Mouse (Mus musculus) intestine, postnatal 0 days (tissue): ENCODE measurements around the gene Slco4c1. TPM values are rescaled to one million over a fixed set of nuclear protein-coding genes. Genes with fewer than 3 reads are reported as not detected.

Experiments
- ATAC-seq: fragments of 200-750 bp; cut with Nextera tagmentation; 2 replicates; pipeline ENCODE4 v1.8.0; 2017; ENCODE audit warnings: mild to moderate bottlenecking, moderate TSS enrichment, moderate library complexity
- H3K27ac ChIP-seq: fragments of 300-500 bp; sonication (generic); 2 replicates; pipeline ENCODE4 v1.5.1; 2014; ENCODE audit warnings: mild to moderate bottlenecking, low read depth, low read length, moderate library complexity
- H3K27me3 ChIP-seq: fragments of 300-500 bp; sonication (generic); replicated peaks from 2 replicates; pipeline ENCODE4 v1.6.1; 2014; ENCODE audit warnings: low read length, mixed read lengths; ENCODE audit not compliant: control insufficient read depth, insufficient read depth
- H3K36me3 ChIP-seq: fragments of 300-500 bp; sonication (generic); 2 replicates; pipeline ENCODE4 v1.6.1; 2014; ENCODE audit warnings: mild to moderate bottlenecking, moderate library complexity; ENCODE audit not compliant: control insufficient read depth, insufficient read depth
- H3K4me1 ChIP-seq: fragments of 300-500 bp; sonication (generic); replicated peaks from 2 replicates; pipeline ENCODE4 v1.6.1; 2014; ENCODE audit warnings: antibody characterized with exemption, low read length, mixed read lengths; ENCODE audit not compliant: control insufficient read depth, insufficient read depth
- H3K4me2 ChIP-seq: fragments of 300-500 bp; sonication (generic); replicated peaks from 2 replicates; pipeline ENCODE4 v1.6.1; 2014; ENCODE audit warnings: low read depth, mild to moderate bottlenecking, moderate library complexity
- H3K4me3 ChIP-seq: fragments of 300-500 bp; sonication (generic); 2 replicates; pipeline ENCODE4 v1.5.1; 2014; ENCODE audit warnings: low read depth, low read length
- H3K9ac ChIP-seq: fragments of 300-500 bp; sonication (generic); 2 replicates; pipeline ENCODE4 v1.6.1; 2014; ENCODE audit warnings: mild to moderate bottlenecking, low read depth, low read length
- H3K9me3 ChIP-seq: fragments of 300-500 bp; sonication (generic); 2 replicates; pipeline ENCODE4 v1.6.1; 2016; ENCODE audit warnings: mixed run types; ENCODE audit not compliant: control insufficient read depth
- CTCF ChIP-seq: sonication (generic); IDR thresholded peaks from 2 replicates; pipeline ENCODE4 v1.5.1; 2016; ENCODE audit warnings: low read depth, mild to moderate bottlenecking, control low read depth, antibody characterized with exemption, moderate library complexity
- WGBS: fragments of 180-500 bp; shearing (Covaris S2); extraction: QIAGEN DNeasy Blood & Tissue Kit; methylation state at CpG from one replicate; pipeline ENCODE4 v1.1.7; 2014; 5-methylcytosine and 5-hydroxymethylcytosine counted together
- polyA plus RNA-seq: library from polyadenylated mRNA; unstranded; fragments of >200 nt; fragmentation: Nextera tagmentation; extraction: Ambion mirVana; gene quantifications from 2 replicates; pipeline ENCODE4 v1.2.1, GENCODE M21; 2015

Gene Slco4c1
- polyA plus RNA-seq, 1 experiment from 2014 or later: 0.26 TPM

DNA sequence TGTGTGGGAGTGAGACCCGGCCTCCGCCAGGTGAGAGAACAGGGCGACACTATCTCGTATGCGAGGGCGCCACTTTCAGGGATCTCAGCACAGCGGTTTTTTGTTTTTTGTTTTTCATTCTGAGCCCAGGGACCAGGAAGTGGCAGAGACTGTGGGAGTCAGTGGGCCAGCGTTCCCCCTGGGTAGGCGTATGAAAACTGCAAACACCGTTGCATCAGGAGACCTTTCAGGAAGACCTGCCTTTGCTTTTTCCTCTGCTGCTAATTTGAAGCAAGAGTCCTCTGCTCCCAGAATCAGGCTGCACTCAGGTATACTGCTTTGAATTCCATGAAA is 356 bp upstream of the Slco4c1 start:
- peak overlapping the region; percentile 48 for H3K4me3 ChIP-seq
- ATAC-seq: no peak; the same call in 1 of the 2 replicates
- H3K9me3 ChIP-seq: no peaks in the 10 kb centered on the region
- no peak overlapping the region for H3K27ac ChIP-seq
- H3K4me2 ChIP-seq: peak overlapping the region; percentile 89
- WGBS: under 1% methylated on average over 10 of the region's 10 CpGs
- no peaks in the 10 kb centered on the region for H3K27me3 ChIP-seq
- H3K4me1 ChIP-seq: no peaks in the 10 kb centered on the region
- H3K36me3 ChIP-seq: no peaks in the 10 kb centered on the region
- H3K9ac ChIP-seq: 0 out of 2 replicates have a peak overlapping the region, but pooled peaks have one; percentile 26
- no peak for TF ChIP-seq CTCF

DNA sequence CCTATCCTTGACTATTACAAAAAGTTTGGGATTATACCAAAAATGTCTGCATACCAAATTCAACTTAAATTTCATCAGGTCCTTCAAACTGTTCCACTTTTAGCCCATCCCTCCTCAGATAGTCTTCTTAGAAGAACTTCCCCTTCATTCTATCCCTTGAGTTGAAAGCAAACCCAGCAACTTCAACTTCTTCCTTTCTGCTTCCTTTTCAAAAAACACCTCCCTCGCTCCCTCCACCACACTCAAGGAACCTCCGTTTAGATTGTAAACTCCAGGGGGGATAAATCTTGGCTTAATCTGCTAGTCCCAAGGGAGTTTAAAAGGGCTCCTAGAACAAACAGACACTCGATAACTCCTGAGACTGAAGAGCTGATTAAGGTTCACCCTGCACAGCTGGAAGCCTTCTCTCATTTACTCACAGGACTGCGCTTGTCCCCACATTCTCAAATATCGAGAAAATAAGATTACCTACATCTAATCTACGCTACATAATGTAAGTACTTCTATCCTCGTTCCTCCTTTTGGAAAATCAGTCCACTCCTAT is 1.1 kb downstream of the Slco4c1 start:
- H3K27ac ChIP-seq: no peak overlapping the region
- 18% methylated on average over 7 of the region's 7 CpGs for whole genome bisulfite sequencing
- no peak for ATAC-seq
- H3K27me3 ChIP-seq: no peaks in the 10 kb centered on the region
- H3K9ac ChIP-seq: no peak overlapping the region
- H3K4me2 ChIP-seq: peak overlapping the region; percentile 89; the same call in 1 of the 2 replicates
- H3K4me1 ChIP-seq: no peaks in the 10 kb centered on the region
- TF ChIP-seq CTCF: no peak
- H3K36me3 ChIP-seq: no peaks in the 10 kb centered on the region
- H3K4me3 ChIP-seq: no peak overlapping the region
- H3K9me3 ChIP-seq: no peaks in the 10 kb centered on the region

DNA sequence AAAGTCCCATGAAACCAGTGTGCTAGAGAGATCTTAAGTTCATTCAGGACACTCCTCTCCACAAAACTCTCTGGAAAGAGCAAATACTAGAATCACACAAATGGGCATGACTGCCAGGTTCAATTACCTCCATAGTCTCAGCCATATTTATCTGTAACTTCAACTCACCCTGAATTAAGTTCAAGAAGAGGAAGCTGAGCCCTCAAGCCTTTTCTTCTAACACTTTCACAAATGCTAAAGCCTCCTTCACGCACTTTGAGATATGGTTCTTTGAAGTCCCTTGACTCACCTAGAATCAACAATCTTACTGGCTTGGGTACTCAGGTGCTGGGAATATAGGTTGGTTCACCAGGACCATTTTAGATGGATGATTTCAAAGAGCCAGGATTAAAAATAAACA is 3.2 kb downstream of the Slco4c1 start:
- ATAC-seq: no peak
- Histone ChIP-seq H3K9ac (no peak overlapping the region), H3K9me3 (no peaks in the 10 kb centered on the region), H3K4me2 (no peak overlapping the region), H3K36me3 (no peaks in the 10 kb centered on the region), H3K4me3 (no peak overlapping the region), H3K27me3 (no peaks in the 10 kb centered on the region), H3K27ac (no peak overlapping the region), H3K4me1 (no peaks in the 10 kb centered on the region)
- WGBS: 95% methylated on average over 1 of the region's 1 CpGs
- no peak for TF ChIP-seq CTCF

DNA sequence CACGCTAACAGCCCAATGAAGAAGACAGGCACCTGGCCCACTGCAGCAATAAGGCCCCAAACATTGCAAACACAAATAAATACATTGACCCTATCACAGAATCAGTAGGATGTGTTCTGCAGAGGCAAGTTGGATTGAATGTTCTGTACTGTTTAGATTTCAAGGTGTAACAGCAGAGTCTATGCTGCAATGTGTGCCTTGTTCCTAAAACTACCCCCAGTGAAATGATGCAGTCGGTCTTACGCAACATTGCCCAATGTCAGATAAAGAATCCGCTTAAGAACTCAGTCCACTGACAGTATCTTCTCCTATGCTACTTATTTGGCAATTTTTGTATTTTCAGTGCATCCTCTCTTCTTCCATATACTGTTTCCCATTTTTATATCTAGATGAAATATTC is 6.0 kb downstream of the Slco4c1 start:
- Histone ChIP-seq H3K9me3 (no peaks in the 10 kb centered on the region), H3K27ac (no peak overlapping the region), H3K4me2 (no peak overlapping the region), H3K36me3 (no peaks in the 10 kb centered on the region), H3K27me3 (no peaks in the 10 kb centered on the region), H3K4me1 (no peaks in the 10 kb centered on the region), H3K4me3 (no peak overlapping the region), H3K9ac (no peak overlapping the region)
- TF ChIP-seq CTCF: no peak
- ATAC-seq: no peak
- WGBS: 93% methylated on average over 4 of the region's 4 CpGs

DNA sequence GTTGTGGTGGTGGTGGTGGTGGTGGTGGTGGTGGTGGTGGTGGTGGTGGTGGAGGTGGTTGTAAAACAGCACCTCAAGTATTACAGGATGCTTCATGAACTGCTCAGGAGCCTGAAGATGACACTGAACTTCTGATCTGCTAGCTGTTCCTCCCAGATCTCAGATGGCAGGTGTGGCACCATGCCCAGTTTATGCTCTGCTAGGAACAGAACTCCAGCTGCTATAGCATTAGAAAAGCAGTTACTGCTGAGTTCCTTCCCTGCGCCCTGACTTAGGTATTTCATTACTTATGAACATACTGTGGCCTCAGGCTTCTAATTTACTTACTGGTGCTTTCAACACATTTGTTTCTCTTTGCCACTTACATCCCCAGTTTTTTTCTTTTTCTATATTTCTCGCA is 7.9 kb downstream of the Slco4c1 start:
- H3K4me2 ChIP-seq: no peak overlapping the region
- no peak overlapping the region for H3K27ac ChIP-seq
- WGBS: 85% methylated on average over 2 of the region's 2 CpGs
- no peak overlapping the region for H3K9ac ChIP-seq
- H3K4me1 ChIP-seq: no peaks in the 10 kb centered on the region
- no peaks in the 10 kb centered on the region for H3K9me3 ChIP-seq
- H3K36me3 ChIP-seq: no peaks in the 10 kb centered on the region
- no peak for TF ChIP-seq CTCF
- no peak overlapping the region for H3K4me3 ChIP-seq
- no peak for ATAC-seq
- no peaks in the 10 kb centered on the region for H3K27me3 ChIP-seq

DNA sequence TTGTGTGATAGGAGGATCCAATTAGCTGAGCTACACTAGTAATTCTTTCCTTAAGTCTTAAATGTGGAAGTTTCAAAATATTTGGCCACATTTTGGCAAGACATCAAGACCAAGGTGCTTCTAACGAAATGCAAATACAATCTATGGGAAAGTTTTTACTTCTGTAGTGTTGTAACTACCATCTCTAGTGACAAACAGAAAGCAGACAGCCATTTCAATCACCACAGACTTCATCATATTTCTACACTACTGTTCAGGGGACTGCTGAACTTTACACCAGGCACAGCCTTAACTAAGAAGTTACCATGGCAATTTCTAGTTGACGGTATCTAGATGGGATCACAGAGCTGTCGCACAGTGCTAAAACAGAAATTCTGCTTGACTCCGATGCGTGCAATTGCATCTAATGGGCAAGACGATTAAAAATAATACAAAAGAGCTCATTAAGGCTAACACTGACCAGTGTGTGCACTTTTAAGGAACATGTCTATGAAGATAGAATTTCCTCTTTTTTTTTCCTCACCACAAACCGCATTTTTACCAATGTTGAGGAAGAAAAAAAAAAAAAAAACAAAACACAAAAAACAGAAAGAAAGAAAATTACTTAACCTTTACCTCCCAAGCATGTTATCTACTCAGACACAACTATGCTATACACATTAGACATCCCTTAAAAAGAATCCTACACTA is 11.8 kb downstream of the Slco4c1 start:
- Histone ChIP-seq H3K4me1 (no peaks in the 10 kb centered on the region), H3K36me3 (no peaks in the 10 kb centered on the region), H3K27ac (no peak overlapping the region), H3K4me2 (no peak overlapping the region), H3K27me3 (no peaks in the 10 kb centered on the region), H3K9ac (no peak overlapping the region), H3K4me3 (no peak overlapping the region), H3K9me3 (no peaks in the 10 kb centered on the region)
- ATAC-seq: no peak
- 85% methylated on average over 7 of the region's 7 CpGs for WGBS
- TF ChIP-seq CTCF: no peak
